Mouse (Mus musculus) cortical plate, adult 2 months (tissue): ENCODE data around the gene Taf15.

Source experiments
- CTCF ChIP-seq: fragments of 200-500 bp; IDR thresholded peaks from 2 replicates; pipeline ENCODE4 v1.5.1; 2011; ENCODE audit warnings: mild to moderate bottlenecking, control low read depth, low read length; ENCODE audit not compliant: insufficient read depth; ENCODE audit errors: extremely low read depth
- POLR2A ChIP-seq: fragments of 200-500 bp; IDR thresholded peaks from 2 replicates; pipeline ENCODE4 v1.6.1; 2011; ENCODE audit warnings: mild to moderate bottlenecking, low read length, control low read depth; ENCODE audit not compliant: insufficient read depth; ENCODE audit errors: extremely low read depth

DNA sequence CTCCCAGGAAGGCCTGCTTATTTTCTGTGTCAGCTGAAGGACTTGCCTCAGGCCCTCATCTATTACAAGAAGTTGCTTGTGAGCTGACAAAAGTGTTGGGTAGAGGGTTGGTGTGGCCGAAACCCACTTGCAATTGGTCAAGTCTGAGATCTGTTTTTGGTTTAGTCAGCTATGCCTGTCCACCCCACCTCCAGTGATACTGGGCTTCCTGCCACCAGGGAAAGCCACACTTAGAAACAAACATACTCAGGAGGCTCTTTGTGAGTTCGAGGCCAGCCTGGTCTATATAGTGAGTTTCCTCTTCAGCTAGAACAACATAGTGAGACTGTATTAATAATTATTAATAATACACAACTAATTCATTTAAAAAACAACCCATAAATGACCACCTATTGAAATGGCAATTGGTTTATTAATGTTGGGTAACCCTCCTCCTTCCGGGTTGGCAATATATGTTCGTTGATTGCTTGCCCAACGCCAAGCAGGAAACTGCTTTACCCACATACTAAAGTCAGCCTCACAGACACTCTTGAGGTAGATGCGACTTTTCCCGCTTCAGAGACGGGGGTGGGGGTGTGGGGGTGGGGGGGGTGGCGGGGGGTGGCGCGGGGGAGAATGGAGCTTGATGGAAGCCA, 33.3 kb upstream of the Taf15 start:
- TF ChIP-seq POLR2A = no peak
- TF ChIP-seq CTCF = no peak
